Mouse (Mus musculus): Measurements from ENCODE around the gene Ceacam1. TPM values are rescaled to one million over a fixed set of nuclear protein-coding genes. Genes with fewer than 3 reads are reported as not detected.
"Not testable (repeated sequence)": the region's sequence is repeated elsewhere in the genome, so short reads cannot be mapped to it uniquely, and the experiment has no call there.

Gene Ceacam1
- not detected in 2 replicates for polyA plus RNA-seq (2012; ENCODE audit: insufficient read depth, insufficient read length, low replicate concordance, missing spikeins)

- H3K4me3 ChIP-seq (ENCODE audit: insufficient read depth, low read depth, low read length); H3K27ac ChIP-seq (ENCODE audit: insufficient read depth, low read depth, low read length); H3K4me1 ChIP-seq (ENCODE audit: control insufficient read depth, insufficient read depth, low read length): not testable (repeated sequence)
- 53% methylated on average over 5 of the region's 5 CpGs for WGBS
Measured at GRCm38 (mm10) chr7:25477091-25477751, at the start of gene Ceacam1. Gene Ceacam1, minus strand, starts transcription at chr7:25477603.

DNA sequence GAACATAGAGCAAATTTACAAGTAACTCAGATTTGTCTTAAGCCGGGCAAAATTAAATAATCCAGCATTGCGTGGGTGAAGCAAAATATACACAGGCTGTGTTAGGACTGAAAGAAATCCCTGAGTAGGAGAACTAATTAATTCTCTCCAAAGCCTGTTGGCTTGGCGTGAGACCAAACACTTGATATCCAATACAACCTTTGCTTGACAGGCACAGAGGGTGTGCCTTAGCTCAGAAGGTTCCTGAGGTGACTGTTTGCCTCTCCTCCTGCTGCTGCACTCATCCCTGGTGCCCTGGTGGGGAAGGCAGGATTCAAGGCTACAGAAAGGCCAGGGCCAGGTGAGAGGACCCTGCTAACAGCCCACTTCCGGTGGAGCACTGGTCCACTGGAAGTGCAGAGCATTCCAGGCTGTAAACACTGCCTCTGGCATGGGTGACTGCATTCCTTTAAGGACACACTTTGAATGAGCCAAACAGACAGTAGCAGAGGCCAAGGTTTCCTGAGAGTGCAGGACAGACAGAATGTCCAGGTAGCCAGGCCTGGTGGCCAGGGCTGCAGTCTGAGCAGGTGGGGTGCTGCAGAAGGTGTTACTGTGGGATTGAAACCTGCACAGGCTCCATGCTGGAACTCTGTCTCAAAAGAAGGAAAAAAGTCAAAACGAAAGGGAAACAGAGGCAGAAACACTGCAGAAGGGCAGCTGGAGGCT is 38.8 kb upstream of the Ceacam1 start:
- not testable (repeated sequence) for H3K27ac ChIP-seq (ENCODE audit: insufficient read depth, low read depth, low read length); H3K4me1 ChIP-seq (ENCODE audit: control insufficient read depth, insufficient read depth, low read length); H3K4me3 ChIP-seq (ENCODE audit: insufficient read depth, low read depth, low read length)
- 19% methylated on average over 2 of the region's 5 CpGs for WGBS

DNA sequence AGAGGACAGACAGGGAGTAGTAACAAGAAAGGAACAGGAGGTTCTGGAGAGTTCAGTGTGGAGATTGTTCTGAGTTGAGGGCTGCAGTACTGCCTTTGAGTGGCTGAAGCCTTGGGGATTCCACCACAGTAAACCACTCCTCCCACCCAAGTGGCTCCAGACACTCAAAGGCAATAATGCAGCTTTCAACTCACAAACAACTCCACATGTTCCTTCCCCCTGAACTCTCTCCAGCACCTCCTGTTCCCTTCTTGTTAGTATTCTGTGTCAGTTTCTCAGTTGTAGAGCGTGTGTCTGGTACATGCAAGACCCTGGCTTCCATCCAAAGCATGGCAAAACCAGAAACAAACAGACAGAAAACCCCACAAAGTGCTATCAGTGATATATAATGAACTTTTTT is 38.3 kb upstream of the Ceacam1 start:
- not testable (repeated sequence) for H3K4me1 ChIP-seq (ENCODE audit: control insufficient read depth, insufficient read depth, low read length); H3K4me3 ChIP-seq (ENCODE audit: insufficient read depth, low read depth, low read length); H3K27ac ChIP-seq (ENCODE audit: insufficient read depth, low read depth, low read length)
- 35% methylated on average over 1 of the region's 1 CpGs for WGBS

- Histone ChIP-seq H3K4me1 (ENCODE audit: control insufficient read depth, insufficient read depth, low read length) (no peaks in the 10 kb centered on the region), H3K27ac (ENCODE audit: insufficient read depth, low read depth, low read length) (no peak overlapping the region), H3K4me3 (ENCODE audit: insufficient read depth, low read depth, low read length) (no peak overlapping the region)
- TF ChIP-seq CTCF (IDR thresholded peaks at IDR 0.05; ENCODE audit: insufficient read depth, low read depth, low read length) (no peak), POLR2A (IDR thresholded peaks at IDR 0.05; ENCODE audit: insufficient read depth, low read depth, low read length) (no peak)
- 80% methylated on average over 3 of the region's 3 CpGs for WGBS
Measured at GRCm38 (mm10) chr7:25509925-25510324, 32.5 kb upstream of the Ceacam1 start.

GRCm38 (mm10) chr7:25494649-25495048 is 17.2 kb upstream of the Ceacam1 start:
- 76% methylated on average over 1 of the region's 1 CpGs for whole genome bisulfite sequencing
- Histone ChIP-seq H3K4me1 (ENCODE audit: control insufficient read depth, insufficient read depth, low read length) (no peaks in the 10 kb centered on the region), H3K4me3 (ENCODE audit: insufficient read depth, low read depth, low read length) (no peak overlapping the region), H3K27ac (ENCODE audit: insufficient read depth, low read depth, low read length) (no peak overlapping the region)
- TF ChIP-seq CTCF (IDR thresholded peaks at IDR 0.05; ENCODE audit: insufficient read depth, low read depth, low read length) (no peak), POLR2A (IDR thresholded peaks at IDR 0.05; ENCODE audit: insufficient read depth, low read depth, low read length) (no peak)

DNA sequence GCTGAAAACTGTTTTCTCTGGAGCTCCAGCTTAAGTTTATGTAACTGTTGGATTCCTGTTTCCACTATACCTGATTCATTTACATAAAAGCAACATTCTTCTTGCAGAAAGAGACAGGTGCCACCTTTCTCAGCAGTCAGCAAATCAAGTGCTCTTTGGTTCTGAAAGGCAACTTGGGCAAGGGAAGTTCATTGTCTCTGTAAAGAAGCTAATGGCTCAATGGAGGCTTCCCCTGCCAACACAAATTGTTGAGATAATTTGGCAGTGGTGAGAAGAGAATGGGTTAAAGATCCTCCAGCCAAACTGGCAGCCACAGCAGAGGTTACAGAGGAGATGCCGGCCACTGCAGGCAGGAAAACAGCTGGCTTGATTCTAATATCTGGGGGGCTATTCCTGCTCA is 13.3 kb upstream of the Ceacam1 start:
- H3K4me1 ChIP-seq (ENCODE audit: control insufficient read depth, insufficient read depth, low read length); H3K4me3 ChIP-seq (ENCODE audit: insufficient read depth, low read depth, low read length); H3K27ac ChIP-seq (ENCODE audit: insufficient read depth, low read depth, low read length): not testable (repeated sequence)
- WGBS, result no CpG with 5 or more reads among the region's 1 CpGs

DNA sequence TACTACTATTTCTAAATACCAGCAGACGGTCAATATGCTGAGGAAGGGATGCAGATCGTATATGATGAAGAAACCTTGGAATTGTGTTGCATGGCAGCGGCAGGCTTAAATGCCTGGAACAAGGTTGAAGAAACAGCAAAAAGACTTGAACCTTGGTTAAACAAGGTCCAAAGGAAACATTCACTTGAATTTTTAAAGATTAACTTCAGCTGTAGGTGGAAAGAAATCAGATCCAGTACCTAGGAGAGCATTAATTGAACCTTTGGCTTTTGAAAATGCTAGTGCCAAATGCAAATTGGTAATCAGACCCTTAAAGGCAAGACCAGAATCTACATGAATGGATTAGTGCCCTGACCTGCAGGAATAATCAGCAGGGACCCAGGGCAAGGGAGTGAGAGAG is 12.0 kb upstream of the Ceacam1 start:
- WGBS, result 95% methylated on average over 3 of the region's 3 CpGs
- H3K4me1 ChIP-seq (ENCODE audit: control insufficient read depth, insufficient read depth, low read length); H3K27ac ChIP-seq (ENCODE audit: insufficient read depth, low read depth, low read length); H3K4me3 ChIP-seq (ENCODE audit: insufficient read depth, low read depth, low read length): not testable (repeated sequence)

- H3K4me3 ChIP-seq (ENCODE audit: insufficient read depth, low read depth, low read length), result no peak overlapping the region
- TF ChIP-seq CTCF (IDR thresholded peaks at IDR 0.05; ENCODE audit: insufficient read depth, low read depth, low read length), result no peak
- TF ChIP-seq POLR2A (IDR thresholded peaks at IDR 0.05; ENCODE audit: insufficient read depth, low read depth, low read length), result no peak
- H3K27ac ChIP-seq (ENCODE audit: insufficient read depth, low read depth, low read length), result no peak overlapping the region
- H3K4me1 ChIP-seq (ENCODE audit: control insufficient read depth, insufficient read depth, low read length), result no peaks in the 10 kb centered on the region; the same call in 1 of the 2 replicates
- 45% methylated on average over 1 of the region's 1 CpGs for WGBS
Measured at GRCm38 (mm10) chr7:25486186-25486585, 8.8 kb upstream of the Ceacam1 start.

DNA sequence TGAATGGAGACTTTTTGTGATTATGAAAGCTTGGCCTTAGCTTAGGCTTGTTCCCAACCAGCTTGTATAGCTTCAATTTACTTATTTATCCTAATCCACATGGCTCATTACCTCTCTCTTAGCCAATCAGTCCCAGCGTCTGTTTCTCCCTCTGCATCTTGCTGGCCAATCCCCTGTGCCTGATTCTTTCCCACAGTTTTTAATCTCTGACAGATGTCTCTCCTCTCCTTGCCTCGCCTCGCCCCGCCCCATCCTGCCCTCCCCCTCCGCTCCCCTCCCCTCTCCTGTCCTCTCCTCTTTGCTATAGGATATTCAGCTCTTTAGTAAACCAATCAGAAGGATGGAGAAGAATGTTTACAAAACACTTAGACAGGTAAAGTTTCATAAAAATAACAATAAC is 7.7 kb upstream of the Ceacam1 start:
- 71% methylated on average over 5 of the region's 5 CpGs for WGBS

GRCm38 (mm10) chr7:25483133-25483735 is 5.8 kb upstream of the Ceacam1 start:
- 85% methylated on average over 8 of the region's 8 CpGs for WGBS
- no peak overlapping the region for H3K4me3 ChIP-seq (ENCODE audit: insufficient read depth, low read depth, low read length)
- TF ChIP-seq CTCF (IDR thresholded peaks at IDR 0.05; ENCODE audit: insufficient read depth, low read depth, low read length), result no peak

More for the DNA sequence above, 7.7 kb upstream of the Ceacam1 start:
- Histone ChIP-seq H3K27ac (ENCODE audit: insufficient read depth, low read depth, low read length) (no peak overlapping the region), H3K4me1 (ENCODE audit: control insufficient read depth, insufficient read depth, low read length) (no peaks in the 10 kb centered on the region; the same call in 1 of the 2 replicates), H3K4me3 (ENCODE audit: insufficient read depth, low read depth, low read length) (no peak overlapping the region)
- no peak for TF ChIP-seq CTCF (IDR thresholded peaks at IDR 0.05; ENCODE audit: insufficient read depth, low read depth, low read length)
- no peak for TF ChIP-seq POLR2A (IDR thresholded peaks at IDR 0.05; ENCODE audit: insufficient read depth, low read depth, low read length)

GRCm38 (mm10) chr7:25480791-25481190 is 3.4 kb upstream of the Ceacam1 start:
- H3K4me1 ChIP-seq (ENCODE audit: control insufficient read depth, insufficient read depth, low read length); H3K27ac ChIP-seq (ENCODE audit: insufficient read depth, low read depth, low read length): not testable (repeated sequence)
- 83% methylated on average over 8 of the region's 8 CpGs for WGBS

More at GRCm38 (mm10) chr7:25483133-25483735, 5.8 kb upstream of the Ceacam1 start:
- Histone ChIP-seq H3K4me1 (ENCODE audit: control insufficient read depth, insufficient read depth, low read length) (no peaks in the 10 kb centered on the region; the same call in 1 of the 2 replicates), H3K27ac (ENCODE audit: insufficient read depth, low read depth, low read length) (no peak overlapping the region)

More at GRCm38 (mm10) chr7:25480791-25481190, 3.4 kb upstream of the Ceacam1 start:
- H3K4me3 ChIP-seq (ENCODE audit: insufficient read depth, low read depth, low read length), result not testable (repeated sequence)
